Mouse (Mus musculus) MEL (cell line): ENCODE data around the gene Olfr96.

Experiments
- ETS1 ChIP-seq: IDR thresholded peaks from 2 replicates; pipeline ENCODE4 v1.6.1; 2012; ENCODE audit warnings: low read depth, mild to moderate bottlenecking, inconsistent platforms, low read length, improper control_type of control experiment, moderate library complexity
- HCFC1 ChIP-seq: IDR thresholded peaks from 2 replicates; pipeline ENCODE4 v1.6.1; 2012; ENCODE audit warnings: low read depth, mild to moderate bottlenecking, inconsistent platforms, low read length, improper control_type of control experiment, moderate library complexity

DNA sequence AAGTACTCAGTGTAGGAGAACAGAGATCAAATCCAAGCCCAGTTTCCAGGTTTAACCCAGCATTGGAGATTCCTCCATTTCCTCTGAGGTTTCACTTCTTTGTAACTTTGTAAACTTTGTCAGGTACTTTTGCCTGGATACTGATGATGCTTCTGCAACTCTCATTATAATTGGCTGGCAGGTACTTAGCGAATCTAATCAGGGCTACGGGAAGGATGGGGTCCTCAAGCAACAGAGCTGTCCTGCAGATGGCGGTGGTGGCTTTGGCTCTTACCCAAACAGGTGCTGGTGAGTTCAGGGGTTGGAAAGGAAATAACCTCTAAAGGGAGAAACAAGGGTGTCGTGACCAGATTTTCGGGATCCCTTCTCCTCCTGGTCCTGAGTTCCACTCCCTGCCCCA is 26.8 kb downstream of the Olfr96 start:
- TF ChIP-seq HCFC1 (no peak), ETS1 (0 out of 2 replicates have a peak, but pooled peaks have one; percentile 32)
